Mouse (Mus musculus): Measurements from ENCODE around the gene Atad2b.
"Not testable (repeated sequence)": the region's sequence is repeated elsewhere in the genome, so short reads cannot be mapped to it uniquely, and the experiment has no call there.

Gene Atad2b

GRCm38 (mm10) chr12:4911716-4912115 is 5.4 kb upstream of the Atad2b start:
- no peak for DNase-seq

GRCm38 (mm10) chr12:4914441-4914840 is 2.7 kb upstream of the Atad2b start:
- DNase-seq = no peak

- no peak for DNase-seq
Observed at GRCm38 (mm10) chr12:4914944-4915343, 2.2 kb upstream of the Atad2b start.

- DNase-seq = no peak
Observed at GRCm38 (mm10) chr12:4917805-4918591, 845 bp downstream of the Atad2b start.

DNA sequence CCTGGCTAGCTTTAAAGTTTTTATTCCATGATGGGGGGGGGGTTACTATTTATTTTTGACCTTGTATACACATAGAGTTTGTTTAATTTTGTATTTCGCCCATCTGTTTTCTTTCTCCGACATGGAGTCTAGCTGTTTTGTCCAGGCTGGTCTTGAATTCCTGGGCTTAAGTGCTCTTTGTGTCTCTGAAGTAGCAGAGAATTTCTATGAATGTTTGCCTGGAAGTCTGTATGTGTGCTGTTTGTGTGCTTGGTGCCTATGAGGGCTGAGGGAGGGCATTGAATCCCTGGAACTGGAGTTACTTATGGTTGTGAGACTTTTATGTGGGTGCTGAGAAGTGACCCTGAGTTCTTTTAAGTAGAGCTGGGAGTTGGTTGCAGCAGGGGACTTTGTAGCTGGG is 11.0 kb downstream of the Atad2b start:
- no peak for DNase-seq

GRCm38 (mm10) chr12:4930820-4931548 is 13.8 kb downstream of the Atad2b start:
- no peak for DNase-seq

DNA sequence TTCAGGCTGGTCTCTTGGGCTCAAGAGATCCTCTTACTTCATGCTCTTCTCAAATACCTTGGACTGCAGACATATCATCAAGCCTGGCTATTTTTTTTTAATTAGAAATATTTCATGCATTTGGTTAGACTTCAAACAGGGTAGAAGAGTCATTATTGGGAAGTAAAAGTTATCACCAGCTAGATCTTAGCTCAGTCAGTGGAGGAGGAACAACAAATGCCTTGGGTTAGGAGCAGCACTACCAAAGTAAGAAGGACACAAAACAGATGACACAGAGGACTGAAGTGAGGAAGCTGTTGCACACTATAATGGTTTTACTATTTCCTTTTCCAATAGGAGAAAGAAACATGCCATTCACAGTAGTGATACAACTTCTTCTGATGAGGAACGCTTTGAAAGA is 35.1 kb downstream of the Atad2b start:
- DNase-seq = no peak

GRCm38 (mm10) chr12:4953156-4953555 is 36.0 kb downstream of the Atad2b start:
- DNase-seq = no peak

- DNase-seq = peak; percentile 38
Observed at GRCm38 (mm10) chr12:4972939-4973338, 55.8 kb downstream of the Atad2b start.

DNA sequence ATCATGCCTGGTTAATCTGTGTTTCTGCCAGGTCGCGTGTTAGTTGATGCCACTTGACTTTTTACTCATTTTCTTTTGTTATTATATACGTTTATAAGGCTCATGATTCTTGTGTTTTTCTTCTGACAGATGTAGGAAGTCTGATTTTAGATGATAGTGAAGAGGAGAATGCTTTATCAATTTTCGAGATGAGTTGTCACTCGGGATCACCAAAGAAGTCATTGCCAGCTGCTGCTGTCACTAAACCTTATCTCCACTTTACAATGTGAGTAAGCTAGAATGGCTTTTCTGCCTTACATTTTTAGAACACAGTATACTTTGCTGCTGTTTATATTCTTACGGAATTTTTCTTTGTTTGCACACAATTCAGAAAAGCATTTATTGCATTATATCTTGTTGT is 61.2 kb downstream of the Atad2b start:
- no peak for DNase-seq

DNA sequence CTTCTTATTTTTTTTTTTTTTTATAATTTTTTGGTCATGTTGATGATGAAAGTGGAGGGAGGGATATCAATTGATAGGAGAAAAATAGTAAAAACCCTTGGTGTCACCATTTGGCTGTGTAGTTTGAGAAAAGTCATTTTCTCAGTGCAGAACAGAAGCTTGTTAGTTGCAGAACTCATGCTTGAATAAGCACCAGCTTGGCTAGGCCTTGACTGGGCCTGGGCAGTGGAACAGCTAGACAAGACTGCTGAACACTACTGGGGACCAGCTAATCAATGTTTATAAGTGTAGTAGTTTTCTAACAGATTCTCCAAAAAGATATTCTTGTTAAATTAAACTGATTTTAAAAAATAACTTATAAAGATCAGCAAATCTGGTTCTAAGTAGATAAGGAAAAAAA is 79.8 kb downstream of the Atad2b start:
- DNase-seq = no peak

- DNase-seq = no peak
Observed at GRCm38 (mm10) chr12:5005338-5005737, 88.2 kb downstream of the Atad2b start.

DNA sequence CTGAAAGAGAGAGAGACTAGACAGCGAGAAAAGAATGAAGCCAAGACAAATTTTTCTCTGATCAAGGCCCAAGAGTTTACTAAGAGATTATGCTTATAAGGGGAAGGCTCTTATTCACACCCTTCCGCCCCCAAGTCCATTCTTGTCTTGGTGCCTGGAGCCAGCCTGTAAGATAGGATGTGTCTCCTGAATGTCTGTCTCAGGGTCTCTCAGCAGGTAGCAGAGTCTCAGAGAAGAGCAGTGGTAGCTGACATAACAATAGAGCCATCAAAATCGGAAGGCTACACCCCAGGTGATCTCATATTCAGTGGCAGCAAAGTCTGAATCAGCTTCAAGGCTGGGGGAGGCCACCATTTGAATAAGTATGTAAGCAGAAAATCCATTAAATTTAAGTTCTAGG is 88.6 kb downstream of the Atad2b start:
- DNase-seq = not testable (repeated sequence)

- not testable (repeated sequence) for DNase-seq
Observed at GRCm38 (mm10) chr12:5008638-5009037, 91.5 kb downstream of the Atad2b start.

GRCm38 (mm10) chr12:5025226-5025861 is 108.2 kb downstream of the Atad2b start:
- no peak for DNase-seq

GRCm38 (mm10) chr12:5029035-5029434 is 111.9 kb downstream of the Atad2b start:
- no peak for DNase-seq

DNA sequence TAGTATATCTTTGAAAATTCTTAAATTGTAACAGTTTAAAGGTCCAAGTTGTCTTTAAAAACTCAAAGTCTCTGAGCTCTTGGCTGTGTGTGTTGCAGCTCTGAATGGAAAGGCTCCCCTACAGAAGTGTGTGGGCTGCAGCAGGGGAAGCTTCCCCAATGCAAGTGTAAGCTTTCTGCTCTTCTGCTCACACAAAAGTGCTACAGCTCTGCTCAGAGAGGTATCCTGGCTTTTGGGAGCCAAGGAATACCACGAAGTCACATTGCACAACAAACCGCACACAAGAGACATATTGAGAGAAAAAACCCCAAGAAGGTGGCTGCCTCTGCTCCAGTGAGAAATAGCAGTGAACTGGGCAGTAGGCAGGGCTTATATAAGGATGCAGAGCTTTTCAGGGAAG is 120.9 kb downstream of the Atad2b start:
- DNase-seq = no peak

- DNase-seq = no peak
Observed at GRCm38 (mm10) chr12:5044141-5044540, 127.0 kb downstream of the Atad2b start.

DNA sequence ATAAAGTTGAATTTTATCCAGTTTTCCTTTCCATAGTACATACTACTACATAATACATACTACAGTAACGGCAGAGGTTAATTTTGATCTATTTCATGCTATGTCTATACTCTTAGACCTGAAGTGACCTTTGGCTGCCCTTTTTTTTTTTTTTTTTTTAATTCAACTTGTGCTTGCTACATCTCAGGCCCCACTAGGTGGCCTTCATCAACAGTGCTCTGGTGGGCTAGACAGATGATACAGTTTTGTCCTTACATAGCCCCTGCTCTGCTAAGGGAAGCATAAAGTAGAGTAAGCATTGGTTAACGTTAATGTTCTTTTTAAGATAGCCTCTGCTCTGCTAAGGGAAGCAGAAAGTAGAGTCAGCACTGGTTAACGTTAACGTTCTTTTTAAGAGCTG is 131.0 kb downstream of the Atad2b start:
- no peak for DNase-seq

GRCm38 (mm10) chr12:5067590-5067989 is 150.4 kb downstream of the Atad2b start:
- no peak for DNase-seq

DNA sequence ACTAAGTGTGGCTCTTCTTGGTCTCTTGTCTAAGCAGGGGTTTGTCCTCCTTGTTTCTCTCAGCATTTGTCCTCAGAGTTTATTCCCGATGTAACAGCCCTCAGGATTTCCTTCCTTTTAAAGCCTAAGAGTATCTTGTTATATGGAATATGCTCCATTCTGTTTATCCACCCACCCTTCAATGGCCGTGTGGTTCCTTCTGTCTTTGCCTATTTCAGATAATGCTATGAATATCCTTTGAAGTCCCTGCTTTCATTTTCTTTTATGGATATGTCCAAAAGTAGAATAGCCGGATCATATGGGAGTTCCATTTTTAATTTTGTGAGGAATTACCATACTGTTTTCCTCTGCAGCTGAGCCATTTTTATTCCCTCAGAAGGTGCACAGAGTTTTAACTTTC is 153.0 kb downstream of the Atad2b start:
- no peak for DNase-seq

GRCm38 (mm10) chr12:5073191-5073590 is 156.0 kb downstream of the Atad2b start:
- DNase-seq = no peak

DNA sequence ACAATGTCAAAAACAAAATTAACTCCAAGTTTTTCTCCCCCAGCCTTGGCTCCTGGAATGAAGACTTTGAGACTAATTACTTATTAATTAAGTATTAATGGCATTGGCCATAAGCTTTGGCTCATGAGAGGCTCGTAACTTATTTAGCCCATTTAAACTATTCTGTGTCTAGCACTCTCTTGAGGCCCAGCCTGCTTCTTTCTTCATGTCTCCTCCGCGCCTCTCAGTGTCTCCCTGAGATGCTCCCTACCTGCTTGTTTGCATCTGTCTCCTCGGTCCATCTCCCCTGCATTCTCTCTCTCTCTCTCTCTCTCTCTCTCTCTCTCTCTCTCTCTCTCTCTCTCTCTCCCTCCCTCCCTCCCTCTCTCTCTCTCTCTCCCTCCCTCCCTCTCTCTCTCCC is 164.3 kb downstream of the Atad2b start:
- DNase-seq = no peak

DNA sequence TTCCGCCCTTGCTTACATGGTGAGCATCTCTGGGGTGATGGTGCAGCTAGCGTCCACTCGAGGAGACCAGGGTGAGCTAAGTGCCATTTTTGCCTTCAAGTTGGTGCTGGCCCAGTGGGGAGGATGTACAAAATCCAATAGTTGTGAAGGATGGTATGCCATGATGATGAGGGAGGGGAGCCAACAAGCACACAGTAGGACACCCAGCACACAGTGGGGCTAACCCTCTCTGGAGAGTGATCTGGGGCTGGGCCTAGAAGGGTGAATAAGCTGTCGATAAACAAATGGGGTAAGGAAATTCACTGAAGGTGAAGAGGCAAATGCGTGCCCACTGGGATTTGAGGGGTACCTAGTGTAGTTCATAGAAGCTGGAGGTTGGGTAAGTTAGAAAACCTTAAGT is 167.6 kb downstream of the Atad2b start:
- DNase-seq = no peak

Measured in cerebellum, adult 9-11 months (tissue).